Mouse (Mus musculus) G1E (cell line): ENCODE results near the gene Neurl4.

Experiments
- CTCF ChIP-seq: IDR thresholded peaks from 2 replicates; pipeline ENCODE4 v1.5.1; 2012; ENCODE audit warnings: low read depth, low read length, inconsistent platforms, mixed read lengths
- TAL1 ChIP-seq: conservative IDR thresholded peaks from 2 replicates; pipeline ENCODE4 v1.6.1; 2012; ENCODE audit warnings: low read depth, low read length, inconsistent platforms, mixed read lengths

DNA sequence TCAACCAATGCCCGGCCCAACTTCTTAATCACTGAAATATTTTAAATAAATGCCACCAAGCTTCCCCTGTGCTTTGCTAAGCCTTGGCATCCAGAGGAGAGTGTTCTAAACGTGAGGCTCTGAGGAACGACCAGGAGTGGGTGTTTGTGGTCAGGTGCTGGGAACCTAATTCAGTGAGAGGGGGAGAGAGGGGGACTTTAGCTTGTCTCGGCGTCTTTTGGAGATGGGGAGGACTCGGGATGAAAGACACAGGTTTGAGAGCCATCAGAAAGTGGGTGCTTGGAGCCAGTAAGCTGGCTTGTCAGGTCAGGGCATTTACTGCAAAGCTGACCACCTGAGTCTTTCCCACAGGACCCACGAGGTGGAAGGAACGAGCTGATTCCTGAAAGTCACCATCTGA lies 30.9 kb downstream of the Neurl4 start:
- no peak for TF ChIP-seq CTCF
- TF ChIP-seq TAL1, result no peak
